Mouse (Mus musculus): ENCODE results near the gene H2-K1.
A peak's percentile ranks its signal among the peaks of the same experiment; 100 is the strongest.
"Not testable (repeated sequence)": the region's sequence is repeated elsewhere in the genome, so short reads cannot be mapped to it uniquely, and the experiment has no call there.

Gene H2-K1

DNA sequence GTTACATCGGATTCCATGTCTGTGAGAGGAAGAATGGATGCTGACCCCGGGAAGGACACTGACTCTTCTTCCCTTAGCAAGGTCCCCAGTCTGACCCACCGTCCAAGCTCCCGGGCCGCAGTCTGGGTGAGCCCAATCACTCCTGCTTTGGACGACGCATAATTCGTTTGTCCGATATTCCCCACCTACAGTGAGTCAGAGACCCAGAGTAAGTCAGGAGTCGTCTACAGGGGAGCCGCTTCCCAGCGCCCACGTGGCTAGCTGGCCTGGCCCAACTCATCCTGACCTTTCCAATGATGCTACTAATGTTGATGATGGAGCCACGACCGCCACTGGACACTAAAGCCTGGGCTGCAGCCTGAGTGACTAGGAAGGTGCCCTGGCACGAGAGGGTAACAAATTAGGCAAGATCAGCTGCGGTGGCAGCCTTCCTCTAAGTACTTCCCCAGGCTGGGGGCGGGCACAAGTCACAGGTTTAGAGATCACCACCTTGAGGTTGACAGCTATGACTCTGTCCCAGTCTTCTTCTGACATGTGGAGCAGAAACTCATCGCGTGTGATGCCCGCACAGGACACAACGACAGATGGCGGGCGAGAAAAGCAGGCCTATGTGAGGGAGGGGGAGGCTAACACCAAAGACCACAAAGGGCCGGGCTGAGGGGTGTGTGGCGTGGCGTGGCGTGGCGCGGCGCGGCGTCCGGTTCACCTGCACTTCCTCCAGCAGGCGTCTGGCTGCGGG is 26.9 kb upstream of the H2-K1 start:
- no peak for DNase-seq (ENCODE audit: low spot score in 2 of 2)

DNA sequence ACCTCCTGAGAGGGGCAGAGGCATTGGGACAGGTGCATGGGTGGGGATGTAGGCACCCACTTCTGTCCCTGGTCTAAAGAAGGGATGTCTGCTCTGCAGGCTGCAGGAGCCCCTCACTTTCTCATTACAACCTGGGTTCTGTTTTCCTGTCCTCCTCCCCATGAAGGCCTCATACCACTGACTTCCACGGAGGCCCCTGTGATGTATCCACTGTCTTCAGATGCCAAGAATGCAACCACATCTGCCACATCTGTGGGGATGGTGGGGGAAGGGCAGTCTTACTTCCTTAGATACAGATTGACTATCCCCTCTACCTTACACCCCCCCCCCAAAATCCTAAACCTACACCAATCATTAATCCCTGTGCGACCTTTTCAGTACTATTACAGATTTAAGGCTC is 26.1 kb upstream of the H2-K1 start:
- DNase-seq (ENCODE audit: low spot score in 2 of 2): no peak

DNA sequence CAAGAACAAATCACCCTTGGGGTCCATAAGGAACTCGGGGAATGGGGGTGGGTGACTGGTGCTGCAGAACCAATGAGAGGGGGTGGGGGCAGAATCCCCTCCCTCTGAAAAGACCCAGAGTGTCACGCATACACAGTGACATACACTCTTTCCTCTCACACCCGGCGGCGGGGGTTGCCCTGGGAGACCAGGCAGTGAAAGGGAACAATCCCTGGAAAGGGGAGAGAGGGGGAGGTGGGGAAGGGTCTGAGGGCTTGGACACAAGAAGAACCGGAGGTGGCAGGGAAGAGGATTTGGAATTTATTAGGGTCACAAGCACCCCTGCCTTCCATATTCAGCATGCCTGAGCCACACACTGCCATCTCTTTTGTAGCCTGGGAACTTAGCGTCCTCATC is 25.6 kb upstream of the H2-K1 start:
- DNase-seq (ENCODE audit: low spot score in 2 of 2): no peak

DNA sequence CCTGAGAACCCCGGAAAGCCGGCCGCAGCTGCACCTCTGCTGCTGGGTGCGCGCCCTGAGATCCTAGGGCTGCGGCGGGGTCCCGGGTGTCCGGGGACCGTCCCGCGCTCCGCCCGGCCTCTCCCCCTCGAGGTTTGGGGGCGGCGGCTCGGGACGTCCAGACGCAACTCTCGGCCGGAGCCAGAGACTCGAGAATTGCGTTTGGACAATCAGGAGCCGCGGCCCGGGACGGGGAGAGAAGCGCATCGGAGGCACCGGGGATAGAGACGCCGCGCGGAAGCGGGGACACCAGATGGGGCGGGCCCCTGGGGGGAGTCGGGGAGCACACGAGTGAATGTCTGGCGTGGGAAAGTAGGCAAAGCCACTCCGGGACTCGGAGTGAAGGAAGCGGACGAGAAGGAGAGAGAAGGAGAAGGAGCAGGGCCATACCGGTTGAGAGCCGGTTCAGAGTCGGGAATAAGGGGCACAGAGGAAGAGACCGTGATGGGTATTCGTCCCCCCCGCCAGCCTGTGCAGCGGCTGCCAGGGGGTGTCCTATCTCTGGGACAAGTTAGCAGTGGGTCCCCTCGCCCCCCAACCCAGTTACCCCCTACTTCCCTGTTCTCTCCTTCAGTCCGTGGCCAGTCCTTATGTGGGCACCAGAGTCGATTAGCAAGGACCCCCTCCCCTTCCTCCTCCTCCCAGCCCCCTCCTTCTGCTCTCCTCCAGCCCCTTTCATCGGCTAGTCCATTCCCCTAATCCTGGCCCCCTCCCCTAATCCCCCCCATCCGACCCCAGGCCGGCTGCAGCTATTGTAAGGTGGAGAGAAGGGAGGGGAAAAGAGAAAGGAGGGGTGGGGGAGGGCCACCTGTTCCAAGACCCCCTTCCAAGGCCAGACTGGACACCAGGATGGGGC is 25.0 kb upstream of the H2-K1 start:
- no peak for DNase-seq (ENCODE audit: low spot score in 2 of 2)

DNA sequence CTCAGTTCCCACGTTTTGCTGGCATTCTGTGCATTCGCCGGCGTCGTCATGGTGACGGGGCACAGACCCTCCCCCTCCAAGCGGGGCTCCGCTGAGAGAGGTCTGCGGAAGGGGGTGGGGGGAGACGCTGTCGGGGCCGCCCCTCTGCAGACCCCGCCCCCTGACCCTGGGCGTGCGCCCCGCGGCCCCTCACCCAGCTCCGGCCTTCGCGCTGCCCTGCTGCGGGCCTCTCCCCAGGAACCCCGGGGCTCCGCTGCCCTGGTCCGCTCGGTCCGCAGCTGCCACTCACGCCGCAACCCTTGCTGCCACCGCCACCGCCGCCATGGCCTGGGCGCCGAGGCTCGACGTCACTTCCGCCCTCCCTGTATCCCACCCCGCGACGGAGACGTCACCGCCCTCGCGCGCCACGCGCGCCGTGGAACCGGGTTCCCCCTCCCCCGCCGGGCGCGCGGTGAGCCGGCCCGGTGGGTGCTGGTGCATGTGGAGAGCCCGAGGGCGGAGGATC is 24.2 kb upstream of the H2-K1 start, which contains the start of gene Ring1:
Ring1 (minus strand) TSS at position 364 of the 505 bp plus-strand sequence.
- DNase-seq (ENCODE audit: low spot score in 2 of 2): peak; percentile 86

DNA sequence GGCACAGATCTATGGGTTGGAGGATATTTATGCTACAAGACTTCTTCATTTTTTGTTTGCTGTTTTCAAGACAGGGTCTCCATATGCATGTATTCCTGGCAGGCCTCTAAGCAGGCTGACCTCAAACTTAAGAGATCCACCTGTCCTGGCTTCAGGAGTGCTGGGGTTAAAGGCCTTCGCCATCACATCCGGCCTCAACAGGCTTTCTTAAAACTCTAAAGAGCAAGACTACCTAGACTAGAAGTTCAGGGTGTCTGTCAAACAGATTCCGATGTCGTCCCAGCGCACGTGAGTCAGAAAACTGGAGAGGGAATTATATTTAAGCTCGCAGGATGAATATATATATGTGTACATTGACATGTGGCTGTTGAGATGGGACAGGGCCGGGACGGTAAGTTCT is 23.5 kb upstream of the H2-K1 start:
- DNase-seq (ENCODE audit: low spot score in 2 of 2): no peak

DNA sequence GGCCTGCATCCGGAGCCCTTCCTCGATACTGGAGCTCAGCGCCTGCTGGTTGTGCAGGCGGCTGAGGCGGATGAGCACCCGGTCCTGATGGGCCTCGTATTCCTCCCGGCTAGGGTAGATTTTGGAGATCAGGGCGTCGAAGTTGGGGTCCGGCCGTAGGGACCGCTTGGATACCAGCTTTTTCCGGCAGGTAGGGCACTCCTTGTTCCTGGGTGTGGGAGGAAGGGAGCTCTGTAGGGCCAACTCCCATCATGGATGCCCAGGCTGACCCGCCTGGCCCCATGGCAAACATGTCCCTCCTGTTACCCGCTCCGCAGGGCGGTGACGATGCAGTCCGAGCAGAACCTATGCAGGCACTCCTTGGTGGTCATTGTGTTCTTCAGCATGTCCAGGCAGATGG is 22.8 kb upstream of the H2-K1 start:
- no peak for DNase-seq (ENCODE audit: low spot score in 2 of 2)

DNA sequence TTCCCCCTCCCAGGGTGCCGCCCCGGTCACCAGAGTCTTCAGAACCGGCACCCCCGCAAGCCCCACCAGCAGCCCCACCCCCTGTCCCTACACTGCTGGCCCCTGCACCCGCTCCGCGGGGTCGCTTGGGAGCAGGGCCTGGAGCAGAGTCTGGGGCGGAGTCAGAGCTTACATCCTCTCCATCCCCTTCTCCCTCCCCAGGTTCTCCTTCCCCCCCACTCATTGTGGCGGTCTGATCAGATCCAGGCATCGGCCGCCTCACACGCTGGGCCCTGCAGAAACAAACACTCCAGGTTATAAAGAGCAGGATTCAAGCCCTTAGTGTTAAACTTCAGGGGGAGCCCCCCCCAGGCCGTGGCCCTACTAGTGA is 22.3 kb upstream of the H2-K1 start:
- no peak for DNase-seq (ENCODE audit: low spot score in 2 of 2)

DNA sequence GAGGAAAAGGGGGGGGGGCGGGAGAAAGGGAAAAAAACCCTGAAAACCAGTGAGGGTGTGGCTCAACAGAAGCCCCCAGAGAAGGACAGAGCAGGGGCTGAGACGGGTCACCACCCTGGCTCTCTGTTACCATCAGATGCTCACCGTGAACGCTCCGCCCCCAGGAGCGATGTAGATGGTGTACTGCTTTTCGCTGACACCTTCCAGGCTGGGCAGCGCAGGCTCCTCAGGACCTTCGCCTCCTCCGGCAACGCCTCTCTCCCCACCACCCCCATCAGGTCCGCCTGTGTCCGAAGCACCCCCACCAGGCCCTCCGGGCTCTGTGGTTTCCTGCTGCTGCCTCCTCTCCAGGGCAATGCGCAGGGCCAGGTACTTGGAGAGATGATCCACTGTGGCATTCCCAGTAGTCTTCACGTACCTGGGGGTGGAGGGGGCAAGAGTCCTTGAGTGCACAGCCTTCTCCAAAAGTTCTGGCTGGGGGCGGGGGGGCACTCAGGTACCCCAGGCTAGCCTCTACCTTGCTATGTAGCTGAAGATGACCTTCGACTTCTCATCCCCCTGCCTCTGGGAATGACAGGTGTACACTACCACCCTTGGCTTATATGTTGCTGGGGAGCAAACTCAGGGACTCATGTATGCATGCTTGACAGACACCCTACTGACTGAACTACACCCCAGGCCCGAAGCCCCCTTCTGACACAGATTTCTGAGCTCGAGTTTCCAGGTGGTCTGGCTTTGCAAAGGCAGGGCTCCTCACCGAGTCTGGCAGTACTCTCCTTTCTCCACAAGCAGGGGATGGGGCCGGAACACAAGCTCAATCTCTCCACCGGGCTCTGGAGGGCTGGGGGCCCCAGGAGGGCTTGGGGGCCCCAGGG is 21.6 kb upstream of the H2-K1 start:
- DNase-seq (ENCODE audit: low spot score in 2 of 2): no peak

DNA sequence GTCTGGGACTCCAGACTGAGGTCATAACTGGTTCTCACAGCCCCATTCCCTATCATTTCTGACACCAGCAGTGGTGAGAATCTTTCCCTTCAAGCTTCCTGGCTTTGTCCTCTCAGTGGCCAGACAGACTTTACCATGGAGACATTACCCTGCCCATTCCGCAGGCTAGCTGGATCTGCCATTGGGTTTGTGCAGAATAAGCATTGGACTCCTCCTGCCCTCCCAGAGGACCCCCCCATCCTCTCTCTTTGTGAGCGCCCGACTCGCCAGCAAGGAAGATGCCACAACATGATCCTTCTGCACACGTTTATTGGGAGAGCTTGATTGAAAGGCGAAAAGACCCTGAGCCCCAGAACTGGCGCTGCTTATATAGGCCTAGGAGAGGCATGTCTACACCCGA is 13.3 kb upstream of the H2-K1 start:
- DNase-seq (ENCODE audit: low spot score in 2 of 2): no peak

DNA sequence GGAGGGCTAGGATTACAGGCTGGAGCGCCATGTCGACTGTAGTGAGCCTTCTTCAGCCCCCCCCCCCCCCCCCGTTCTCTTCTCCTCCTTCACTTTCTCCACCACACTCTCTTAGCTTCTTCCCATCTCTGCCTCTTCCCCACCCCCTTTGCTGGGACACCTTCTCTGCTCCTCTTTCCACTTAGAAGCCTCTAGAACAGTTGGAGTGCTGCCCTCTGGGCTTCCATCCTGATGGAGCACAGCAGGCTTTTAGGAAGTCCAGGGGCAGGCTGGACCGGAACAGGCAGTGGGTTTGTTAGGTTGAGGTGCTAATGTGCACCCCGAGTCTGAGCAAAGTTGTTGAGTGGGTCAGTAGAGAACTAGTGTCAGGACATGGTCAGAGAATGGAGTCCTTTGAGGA is 10.0 kb upstream of the H2-K1 start:
- no peak for DNase-seq (ENCODE audit: low spot score in 2 of 2)

DNA sequence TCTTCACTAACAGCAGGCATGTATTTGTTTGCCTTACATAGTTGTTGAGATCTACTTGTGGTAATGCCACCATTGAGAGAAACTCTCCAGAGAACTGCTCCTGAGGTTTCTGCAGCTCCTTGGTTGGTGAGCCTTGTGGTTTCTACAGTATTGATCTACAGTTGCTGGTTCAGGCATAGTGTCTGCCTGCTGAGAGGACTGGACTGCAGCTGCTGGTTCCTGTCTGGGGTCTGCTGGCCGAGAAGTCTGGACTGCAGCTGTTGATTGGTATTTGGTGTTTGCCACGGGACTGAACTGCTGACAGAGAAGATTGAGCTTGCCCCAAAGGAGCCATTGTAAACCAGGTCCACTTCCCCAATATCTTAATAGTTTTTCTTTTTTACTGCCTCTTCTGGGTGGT is 6.4 kb upstream of the H2-K1 start:
- DNase-seq (ENCODE audit: low spot score in 2 of 2): no peak

DNA sequence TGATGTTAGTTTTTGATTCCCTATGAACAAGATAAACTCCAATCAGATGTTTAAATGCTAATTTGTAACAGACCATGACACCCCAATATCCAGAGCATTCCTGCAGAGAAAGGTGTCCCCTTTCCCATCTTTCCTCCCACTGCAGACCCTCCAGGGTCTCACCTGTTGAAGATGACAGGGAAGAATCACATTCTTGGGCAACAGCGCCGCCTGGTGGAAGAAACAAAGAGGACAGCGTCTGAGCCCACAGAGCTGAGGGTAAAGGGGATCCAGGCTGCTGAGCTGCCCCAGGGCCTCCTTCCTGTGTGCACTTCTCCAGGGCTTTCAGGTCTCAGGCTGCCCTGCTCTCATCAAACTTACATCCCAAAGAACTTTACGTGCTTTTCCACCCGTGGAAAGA is 3.3 kb upstream of the H2-K1 start:
- no peak for DNase-seq (ENCODE audit: low spot score in 2 of 2)

DNA sequence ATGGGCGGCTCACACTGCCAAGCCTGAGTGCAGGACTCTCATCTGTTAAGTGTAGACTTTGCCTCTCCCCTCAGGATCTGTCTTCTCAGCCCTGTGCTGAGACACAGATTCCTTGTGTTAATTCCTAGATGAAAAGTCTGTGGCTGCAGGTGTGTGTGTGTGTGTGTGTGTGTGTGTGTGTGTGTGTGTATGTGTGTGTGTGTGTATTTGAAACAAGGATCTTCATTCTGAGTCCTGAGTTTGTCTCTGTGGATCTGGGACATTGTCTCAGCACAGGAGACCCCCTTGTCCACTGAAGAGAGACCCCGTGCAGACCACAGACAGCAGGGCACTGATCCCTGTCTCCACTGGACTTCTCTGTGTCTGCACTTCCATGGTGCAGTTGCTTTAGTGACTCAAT is 649 bp upstream of the H2-K1 start:
- not testable (repeated sequence) for DNase-seq (ENCODE audit: low spot score in 2 of 2)

DNA sequence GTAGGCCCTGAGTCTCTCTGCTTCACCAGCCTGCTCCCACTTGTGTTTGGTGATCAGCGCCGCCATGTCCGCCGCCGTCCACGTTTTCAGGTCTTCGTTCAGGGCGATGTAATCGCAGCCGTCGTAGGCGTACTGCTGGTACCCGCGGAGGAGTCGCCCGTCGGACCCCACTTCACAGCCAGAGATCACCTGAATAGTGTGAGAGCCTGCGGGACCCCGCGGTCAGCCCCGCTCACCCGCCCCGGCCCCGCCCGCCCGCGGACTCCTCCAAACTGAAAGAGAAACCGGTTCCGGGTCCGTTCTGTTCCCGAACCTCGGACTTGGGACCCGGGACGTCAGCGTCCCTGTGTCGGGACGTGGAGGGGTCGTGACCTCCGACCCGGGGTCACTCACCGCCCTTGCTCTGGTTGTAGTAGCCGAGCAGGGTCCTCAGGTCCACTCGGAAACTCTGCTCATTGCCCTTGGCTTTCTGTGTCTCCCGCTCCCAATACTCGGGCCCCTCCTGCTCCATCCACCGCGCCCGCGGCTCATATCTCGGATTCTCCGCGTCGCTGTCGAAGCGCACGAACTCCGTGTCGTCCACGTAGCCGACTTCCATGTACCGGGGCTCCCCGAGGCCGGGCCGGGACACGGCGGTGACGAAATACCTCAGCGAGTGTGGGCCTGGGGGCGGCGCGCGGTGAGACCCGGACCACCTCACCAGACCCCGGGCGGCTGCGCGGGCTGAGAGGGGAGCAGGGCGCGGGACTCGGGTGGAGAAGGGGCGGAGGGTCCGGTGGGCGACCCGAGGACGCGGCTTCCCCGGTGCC is 602 bp downstream of the H2-K1 start:
- DNase-seq (ENCODE audit: low spot score in 2 of 2): no peak

DNA sequence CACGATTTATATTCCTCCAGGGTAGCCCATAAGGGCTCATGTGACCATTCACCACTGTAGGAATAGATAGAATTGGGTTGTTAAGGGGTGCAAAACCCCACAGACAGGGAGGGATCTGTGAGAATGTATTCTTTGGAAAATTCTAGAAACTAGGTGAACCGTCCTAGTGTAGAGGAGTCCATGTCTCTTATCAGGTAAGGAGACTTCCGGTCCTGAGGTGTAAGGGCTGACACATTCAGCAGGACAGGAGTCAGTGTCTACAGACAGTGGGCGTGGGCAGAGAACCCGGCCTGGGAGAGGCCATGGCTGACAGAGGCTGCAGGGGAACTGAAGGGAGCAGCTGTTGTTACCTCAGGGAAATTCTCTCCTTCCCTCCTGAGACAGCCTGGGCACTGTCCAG is 1.4 kb downstream of the H2-K1 start:
- DNase-seq (ENCODE audit: low spot score in 2 of 2): not testable (repeated sequence)

DNA sequence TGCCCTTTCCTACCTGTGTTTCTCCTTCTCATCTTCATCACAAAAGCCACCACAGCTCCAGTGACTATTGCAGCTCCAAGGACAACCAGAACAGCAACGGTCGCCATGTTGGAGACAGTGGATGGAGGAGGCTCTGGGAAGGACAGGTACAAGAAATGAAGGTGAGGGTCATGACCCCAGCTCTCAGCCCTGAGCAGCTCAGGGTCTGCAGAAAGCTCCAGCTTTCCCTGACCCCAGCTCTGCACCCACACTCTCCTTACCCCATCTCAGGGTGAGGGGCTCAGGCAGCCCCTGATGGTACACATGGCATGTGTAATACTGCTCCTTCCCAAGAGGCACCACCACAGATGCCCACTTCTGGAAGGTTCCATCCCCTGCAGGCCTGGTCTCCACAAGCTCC is 3.1 kb downstream of the H2-K1 start:
- DNase-seq (ENCODE audit: low spot score in 2 of 2): not testable (repeated sequence)

DNA sequence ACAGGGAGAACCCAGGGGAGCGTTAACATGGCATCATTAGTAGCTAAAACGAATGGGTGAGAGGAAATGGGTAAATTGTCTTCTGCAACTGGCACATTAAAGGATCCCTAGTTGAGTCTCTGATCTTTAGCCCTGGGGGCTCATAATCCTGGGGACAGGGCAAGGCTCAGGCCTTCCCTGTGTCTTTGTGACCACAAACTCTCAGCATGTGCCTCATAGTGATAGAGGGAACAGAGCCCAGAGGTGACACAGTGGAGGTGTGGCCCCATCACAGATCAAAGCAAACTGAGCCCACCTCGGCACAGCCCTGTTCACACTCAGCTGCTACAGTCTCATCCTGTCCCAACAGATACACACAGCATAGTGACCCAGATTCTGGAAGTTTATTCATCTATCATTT is 4.5 kb downstream of the H2-K1 start:
- no peak for DNase-seq (ENCODE audit: low spot score in 2 of 2)

DNA sequence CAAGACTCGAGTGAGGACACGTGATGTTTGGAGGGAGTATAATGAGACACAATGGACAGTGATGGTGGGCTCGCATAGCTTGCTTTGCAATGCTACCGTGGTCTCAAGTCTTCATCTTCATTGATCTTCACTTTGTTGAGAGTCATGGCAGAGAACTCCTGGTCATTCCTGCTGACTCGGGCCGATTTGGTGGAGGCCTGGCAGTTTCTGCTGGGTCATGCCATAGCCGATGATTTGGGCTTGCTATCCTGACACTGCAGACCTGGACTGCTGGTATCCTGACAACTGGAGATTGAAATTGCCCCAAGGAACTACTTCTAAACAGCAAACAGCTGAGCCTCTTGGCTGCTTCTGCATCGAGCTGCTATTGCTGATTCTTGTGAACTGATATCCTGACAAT is 5.2 kb downstream of the H2-K1 start:
- DNase-seq (ENCODE audit: low spot score in 2 of 2): no peak

DNA sequence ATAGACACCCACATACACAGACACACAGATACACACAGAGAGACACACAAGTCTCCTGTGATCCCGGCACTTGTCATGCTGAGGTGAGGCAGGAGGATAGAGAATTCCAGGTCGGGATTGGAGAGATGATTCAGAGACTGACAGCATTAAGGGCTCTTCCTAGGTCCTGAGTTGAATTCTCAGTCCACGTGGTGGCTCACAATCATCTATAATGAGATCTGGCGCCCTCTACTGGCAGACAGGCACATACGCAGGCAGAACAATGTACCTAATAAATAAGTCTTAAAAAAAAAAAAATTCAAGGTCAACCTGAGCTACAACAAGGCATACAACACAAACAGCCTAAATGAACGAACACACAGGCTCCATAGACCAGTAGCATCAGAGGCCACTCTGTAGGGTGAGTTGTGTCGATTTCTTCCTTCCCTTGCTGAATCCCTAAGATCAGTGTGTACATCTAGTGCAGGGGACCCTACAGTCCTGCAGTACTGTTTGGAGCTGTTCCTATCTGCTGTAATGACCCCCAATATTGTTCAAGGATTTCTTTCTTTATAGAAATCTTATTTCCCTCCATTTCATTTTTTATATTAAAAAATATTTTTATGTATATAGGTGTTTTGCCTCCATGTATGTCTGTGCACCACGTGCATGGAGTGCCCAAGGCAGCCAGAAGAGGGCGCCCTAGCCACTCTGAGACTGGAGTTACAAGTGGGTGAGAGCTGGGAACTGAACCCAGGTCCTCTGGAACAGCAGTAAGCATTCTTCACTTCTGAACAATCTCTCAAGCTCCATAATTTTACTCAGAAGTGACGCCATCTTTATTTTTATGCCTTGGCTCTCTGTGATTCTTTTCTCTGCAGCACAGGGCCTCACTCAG is 8.1 kb downstream of the H2-K1 start:
- peak; percentile 28 to 29 for DNase-seq (ENCODE audit: low spot score in 2 of 2)

Data from urinary bladder, postnatal 36 days (tissue).